Mouse (Mus musculus) fibroblast of lung, adult 2 months (primary cell): ENCODE data around the gene Unc80.

Experiments used
- DNase-seq: peaks from one replicate; pipeline ENCODE4 v3.0.0-alpha.2; 2011; ENCODE audit warnings: low read depth

Gene Unc80

GRCm38 (mm10) chr1:66712859-66713258, 244.7 kb downstream of the Unc80 start:
- DNase-seq, result no peak

DNA sequence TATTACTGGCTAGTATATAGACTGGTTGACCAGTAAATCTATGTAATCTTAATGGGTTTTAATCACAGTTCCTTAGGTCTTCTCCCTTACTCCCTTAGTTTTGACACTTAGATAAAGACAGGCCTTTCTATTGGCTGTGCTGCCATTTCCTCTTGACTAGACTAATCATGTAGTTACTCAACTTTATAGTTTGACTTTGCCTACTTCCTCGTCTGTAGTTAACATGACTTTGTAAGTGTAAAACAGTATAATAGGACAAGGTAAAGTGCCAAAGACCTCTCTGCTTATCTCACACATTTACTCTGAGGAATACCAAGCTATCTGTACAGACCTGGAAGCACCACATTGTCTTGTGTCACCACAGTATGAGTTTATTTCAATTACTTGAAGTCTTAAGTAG, 262.4 kb downstream of the Unc80 start:
- no peak for DNase-seq
